Mouse (Mus musculus) olfactory bulb, adult 2 months (tissue): ENCODE data around the gene Mfn1. TPM values are rescaled to one million over a fixed set of nuclear protein-coding genes. Genes with fewer than 3 reads are reported as not detected.

Experiments
- H3K27ac ChIP-seq: fragments of 200-500 bp; 2 replicates; pipeline ENCODE4 v1.5.1; 2012; ENCODE audit warnings: low read depth, low read length; ENCODE audit not compliant: insufficient read depth
- H3K4me1 ChIP-seq: fragments of 200-500 bp; 2 replicates; pipeline ENCODE4 v1.6.1; 2012; ENCODE audit warnings: low read length; ENCODE audit not compliant: control insufficient read depth, insufficient read depth
- H3K4me3 ChIP-seq: fragments of 200-500 bp; 2 replicates; pipeline ENCODE4 v1.5.1; 2012; ENCODE audit warnings: mild to moderate bottlenecking, low read depth, low read length, moderate library complexity; ENCODE audit not compliant: insufficient read depth
- CTCF ChIP-seq: fragments of 200-500 bp; IDR thresholded peaks from 2 replicates; pipeline ENCODE4 v1.5.1; 2012; ENCODE audit warnings: low read depth, mild to moderate bottlenecking, low read length, moderate library complexity; ENCODE audit not compliant: insufficient read depth
- POLR2A ChIP-seq: fragments of 200-500 bp; IDR thresholded peaks from 2 replicates; pipeline ENCODE4 v1.6.1; 2012; ENCODE audit warnings: mild to moderate bottlenecking, low read depth, low read length, moderate library complexity; ENCODE audit not compliant: insufficient read depth
- WGBS: fragments of 180-500 bp; shearing (Covaris S2); methylation state at CpG from one replicate; pipeline ENCODE4 v1.1.7; 2018; 5-methylcytosine and 5-hydroxymethylcytosine counted together
- polyA plus RNA-seq: library from polyadenylated mRNA; stranded (reverse); fragments of >200 nt; gene quantifications from 2 replicates; pipeline ENCODE4 v1.2.4, GENCODE M21; 2012; ENCODE audit warnings: low replicate concordance; ENCODE audit not compliant: missing spikeins, insufficient read depth, insufficient read length

Gene Mfn1
- polyA plus RNA-seq, 1 experiment = not detected

GRCm38 (mm10) chr3:32494387-32495087, 34.7 kb upstream of the Mfn1 start:
- no peak for TF ChIP-seq POLR2A
- no peak for TF ChIP-seq CTCF
- Histone ChIP-seq H3K27ac (no peak overlapping the region), H3K4me1 (peaks cover 3% of the 10 kb centered on the region; the same call in 1 of the 2 replicates), H3K4me3 (no peak overlapping the region)
- 92% methylated on average over 8 of the region's 8 CpGs for WGBS

DNA sequence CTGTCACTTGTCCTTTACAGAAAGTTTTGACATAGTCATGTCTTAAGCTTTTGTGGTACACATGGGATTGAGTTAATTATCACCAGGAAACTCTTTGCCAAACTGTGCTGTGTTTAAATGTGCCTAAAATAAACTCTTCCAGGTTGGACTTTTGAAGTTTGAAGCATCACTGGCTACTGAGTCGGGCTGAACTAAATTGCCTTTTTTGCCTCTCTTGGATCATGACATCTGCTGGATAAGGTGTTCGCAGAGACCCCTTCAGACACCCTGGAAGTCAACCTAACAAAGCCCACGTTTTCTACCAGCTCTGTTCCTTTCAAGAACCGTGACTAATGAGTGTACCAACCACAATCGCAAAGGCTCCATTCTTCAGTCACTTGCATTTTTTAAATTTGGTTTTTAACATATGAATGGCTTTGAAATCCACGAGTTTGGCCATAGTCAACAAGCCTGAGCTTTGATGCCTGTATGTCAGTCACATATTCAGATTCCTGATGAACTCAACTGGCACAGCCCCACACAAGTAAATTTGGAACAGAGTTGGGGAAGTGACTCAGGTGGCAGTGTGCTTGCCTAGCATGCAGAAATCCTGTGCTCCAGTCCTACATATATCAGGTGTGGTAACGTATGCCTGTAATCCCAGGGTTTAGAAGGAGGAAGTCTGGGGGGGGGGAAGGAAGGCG, 34.0 kb upstream of the Mfn1 start:
- no peak for TF ChIP-seq CTCF
- TF ChIP-seq POLR2A = no peak
- H3K27ac ChIP-seq = no peak overlapping the region
- 42% methylated on average over 8 of the region's 8 CpGs for WGBS
- H3K4me3 ChIP-seq = no peak overlapping the region
- peaks cover 3% of the 10 kb centered on the region; the same call in 1 of the 2 replicates for H3K4me1 ChIP-seq

- WGBS = 44% methylated on average over 8 of the region's 8 CpGs
These were observed 33.2 kb upstream of the Mfn1 start for GRCm38 (mm10) chr3:32495856-32496710.

DNA sequence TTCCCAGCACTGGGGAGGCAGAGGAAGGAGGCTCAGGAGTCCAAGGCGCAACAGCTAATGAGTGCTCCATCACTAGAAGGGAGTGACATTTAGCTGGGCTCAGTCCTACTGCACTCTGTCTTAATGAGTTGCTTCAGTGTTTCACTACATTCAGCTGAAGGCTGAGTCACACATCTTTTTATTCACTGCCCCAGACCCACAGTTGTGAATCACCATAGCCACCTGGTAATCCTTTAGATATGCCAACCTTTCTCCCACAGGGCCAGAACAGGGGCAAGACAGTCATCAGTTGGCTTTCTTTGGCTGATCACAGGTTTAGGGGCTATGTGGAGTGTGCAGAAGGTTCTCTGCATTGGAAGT, 32.6 kb upstream of the Mfn1 start:
- WGBS = 36% methylated on average over 1 of the region's 1 CpGs
- Histone ChIP-seq H3K4me1 (peaks cover 3% of the 10 kb centered on the region; the same call in 1 of the 2 replicates), H3K27ac (no peak overlapping the region; the same call in 1 of the 2 replicates), H3K4me3 (no peak overlapping the region)
- TF ChIP-seq CTCF (no peak), POLR2A (no peak)

More at GRCm38 (mm10) chr3:32495856-32496710, 33.2 kb upstream of the Mfn1 start:
- Histone ChIP-seq H3K27ac (peak overlapping the region; percentile 38; the same call in 1 of the 2 replicates), H3K4me3 (no peak overlapping the region), H3K4me1 (peaks cover 3% of the 10 kb centered on the region; the same call in 1 of the 2 replicates)
- TF ChIP-seq CTCF (no peak), POLR2A (no peak)

DNA sequence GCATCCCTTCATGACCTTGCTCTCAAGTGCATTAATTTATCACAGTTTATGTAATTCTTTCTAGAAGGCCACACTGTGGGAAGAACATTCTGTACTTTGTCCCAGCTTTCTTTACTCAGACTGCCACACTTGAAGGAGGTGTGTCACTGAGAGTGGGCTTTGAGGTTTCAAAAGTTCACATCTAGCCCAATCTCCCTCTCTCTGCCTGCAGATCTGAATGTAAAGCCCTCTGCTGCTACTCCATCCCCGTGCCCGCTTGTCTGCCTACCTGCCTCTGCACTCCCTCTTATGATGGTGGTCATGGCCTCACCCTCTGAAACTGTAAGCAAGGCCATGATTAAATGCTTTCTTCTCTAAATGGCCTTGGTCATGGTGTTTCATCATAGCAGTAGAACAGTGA, 28.9 kb upstream of the Mfn1 start:
- Histone ChIP-seq H3K27ac (no peak overlapping the region), H3K4me1 (peaks cover 3% of the 10 kb centered on the region; the same call in 1 of the 2 replicates), H3K4me3 (no peak overlapping the region)
- TF ChIP-seq POLR2A = no peak
- no peak for TF ChIP-seq CTCF
- 96% methylated on average over 2 of the region's 2 CpGs for WGBS

DNA sequence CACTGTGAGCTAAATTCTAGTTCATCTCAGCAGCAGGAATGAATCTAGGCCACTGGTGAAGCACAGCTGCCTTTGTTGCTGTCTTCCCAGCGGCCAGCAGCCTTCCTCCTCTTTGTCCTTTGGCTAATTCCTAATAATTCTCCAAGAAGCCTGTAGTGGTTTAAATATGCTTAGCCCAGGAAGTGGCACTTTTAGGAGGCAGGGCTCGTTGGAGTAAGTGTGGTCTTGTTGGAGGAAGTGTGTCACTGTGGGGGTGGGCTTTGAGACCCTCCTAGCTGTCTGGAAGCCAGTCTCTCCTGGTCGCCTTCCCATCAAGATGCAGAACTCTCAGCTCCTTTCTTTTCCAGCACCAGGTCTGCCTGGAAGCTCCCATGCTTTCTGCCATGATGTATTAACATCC, 23.4 kb upstream of the Mfn1 start:
- Histone ChIP-seq H3K4me1 (peaks cover 9% of the 10 kb centered on the region), H3K4me3 (no peak overlapping the region), H3K27ac (no peak overlapping the region)
- WGBS = 83% methylated on average over 3 of the region's 3 CpGs
- TF ChIP-seq CTCF (no peak), POLR2A (no peak)

GRCm38 (mm10) chr3:32506366-32507225, 22.7 kb upstream of the Mfn1 start:
- Histone ChIP-seq H3K4me1 (peaks cover 9% of the 10 kb centered on the region), H3K27ac (no peak overlapping the region), H3K4me3 (no peak overlapping the region)
- no peak for TF ChIP-seq POLR2A
- TF ChIP-seq CTCF = no peak
- WGBS = 74% methylated on average over 11 of the region's 11 CpGs

DNA sequence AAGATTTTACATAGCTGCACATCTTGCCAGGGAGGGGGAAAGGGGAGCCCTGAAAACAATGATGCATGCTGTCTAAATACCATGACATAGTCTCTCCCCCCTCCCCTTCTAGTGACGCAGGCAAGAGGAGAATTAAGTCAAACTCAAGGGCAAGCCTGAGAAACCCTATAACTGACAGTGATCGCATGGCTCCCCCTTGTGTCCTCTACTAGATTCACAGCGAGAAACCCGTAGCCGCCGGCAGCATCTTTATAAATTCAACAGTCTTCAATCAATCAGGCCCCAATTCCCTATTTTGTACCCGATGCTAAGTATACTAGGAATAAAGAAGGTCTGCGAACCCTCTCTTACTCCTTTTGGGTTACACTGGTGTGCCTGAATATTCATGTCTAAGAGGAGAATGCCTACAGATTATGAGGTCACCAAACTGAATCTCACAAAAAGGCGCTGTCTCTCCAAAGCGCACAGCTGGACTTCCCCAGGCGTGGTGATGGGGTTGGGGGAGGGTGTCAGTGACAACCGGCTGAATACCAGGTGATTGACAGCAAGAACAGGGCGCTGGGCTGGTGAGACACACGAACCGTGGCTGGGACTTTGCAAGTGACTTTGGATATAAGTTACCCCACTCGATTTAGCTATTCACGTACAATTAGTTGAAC, 20.5 kb upstream of the Mfn1 start:
- no peak for TF ChIP-seq POLR2A
- no peak for TF ChIP-seq CTCF
- peaks cover 12% of the 10 kb centered on the region for H3K4me1 ChIP-seq
- WGBS = 2% methylated on average over 17 of the region's 17 CpGs
- H3K4me3 ChIP-seq = no peak overlapping the region
- H3K27ac ChIP-seq = no peak overlapping the region
